Mouse (Mus musculus) midbrain, embryonic 15.5 days (tissue): ENCODE data around the gene Pou2f3. TPM values are rescaled to one million over a fixed set of nuclear protein-coding genes. Genes with fewer than 3 reads are reported as not detected.

Source experiments
- ATAC-seq: fragments of 200-750 bp; cut with Nextera tagmentation; replicated peaks from 2 replicates; pipeline ENCODE4 v1.8.0; 2017; ENCODE audit warnings: moderate TSS enrichment
- H3K27ac ChIP-seq: fragments of 300-500 bp; sonication (generic); 2 replicates; pipeline ENCODE4 v1.5.1; 2015; ENCODE audit warnings: mild to moderate bottlenecking, inconsistent platforms
- H3K27me3 ChIP-seq: fragments of 300-500 bp; sonication (generic); replicated peaks from 2 replicates; pipeline ENCODE4 v1.6.1; 2015; ENCODE audit warnings: inconsistent platforms
- H3K36me3 ChIP-seq: fragments of 300-500 bp; sonication (generic); replicated peaks from 2 replicates; pipeline ENCODE4 v1.6.1; 2015; ENCODE audit warnings: inconsistent platforms
- H3K4me1 ChIP-seq: fragments of 300-500 bp; sonication (generic); 2 replicates; pipeline ENCODE4 v1.6.1; 2015; ENCODE audit warnings: inconsistent platforms
- H3K4me2 ChIP-seq: fragments of 300-500 bp; sonication (generic); 2 replicates; pipeline ENCODE4 v1.6.1; 2015; ENCODE audit warnings: inconsistent platforms, mild to moderate bottlenecking, moderate library complexity
- H3K4me3 ChIP-seq: fragments of 300-500 bp; sonication (generic); 2 replicates; pipeline ENCODE4 v1.5.1; 2015; ENCODE audit warnings: mild to moderate bottlenecking, inconsistent platforms
- H3K9ac ChIP-seq: fragments of 300-500 bp; sonication (generic); 2 replicates; pipeline ENCODE4 v1.6.1; 2015; ENCODE audit warnings: mild to moderate bottlenecking, inconsistent platforms
- H3K9me3 ChIP-seq: fragments of 300-500 bp; sonication (generic); 2 replicates; pipeline ENCODE4 v1.6.1; 2016; ENCODE audit warnings: inconsistent platforms
- WGBS: fragments of 180-500 bp; shearing (Covaris S2); methylation state at CpG from one replicate; pipeline ENCODE4 v1.1.7; 2015; ENCODE audit warnings: mixed read lengths; 5-methylcytosine and 5-hydroxymethylcytosine counted together
- polyA plus RNA-seq: library from polyadenylated mRNA; unstranded; fragments of >200 nt; fragmentation: Nextera tagmentation; extraction: Ambion mirVana; gene quantifications from 2 replicates; pipeline ENCODE4 v1.2.1, GENCODE M21; 2015

Gene Pou2f3
- polyA plus RNA-seq, 1 experiment from 2014 or later: 0.14 TPM

DNA sequence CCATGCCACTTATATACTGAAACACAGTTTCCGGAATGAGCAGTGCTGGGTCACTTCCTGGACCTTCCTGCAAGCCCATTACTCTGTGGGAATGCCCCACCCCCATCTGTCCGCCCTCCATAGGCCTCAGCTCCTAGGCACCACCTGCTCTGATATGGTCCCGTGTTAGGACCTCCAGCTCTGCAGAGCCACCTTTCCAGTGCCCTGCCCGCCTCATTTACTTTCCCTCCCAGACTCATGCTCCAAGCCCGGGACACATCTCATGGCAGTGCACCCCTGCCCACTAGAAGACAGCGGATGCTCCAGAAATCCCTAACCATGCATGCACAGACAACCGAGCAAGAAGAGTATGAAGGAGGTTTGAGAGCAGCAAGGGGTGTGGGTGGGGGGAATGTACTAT is 19.8 kb upstream of the Pou2f3 start:
- Histone ChIP-seq H3K27ac (no peak overlapping the region), H3K9ac (no peak overlapping the region), H3K27me3 (no peaks in the 10 kb centered on the region), H3K4me1 (no peaks in the 10 kb centered on the region), H3K4me2 (no peak overlapping the region), H3K4me3 (no peak overlapping the region), H3K9me3 (no peaks in the 10 kb centered on the region), H3K36me3 (no peaks in the 10 kb centered on the region)
- WGBS: 91% methylated on average over 7 of the region's 7 CpGs
- no peak for ATAC-seq

DNA sequence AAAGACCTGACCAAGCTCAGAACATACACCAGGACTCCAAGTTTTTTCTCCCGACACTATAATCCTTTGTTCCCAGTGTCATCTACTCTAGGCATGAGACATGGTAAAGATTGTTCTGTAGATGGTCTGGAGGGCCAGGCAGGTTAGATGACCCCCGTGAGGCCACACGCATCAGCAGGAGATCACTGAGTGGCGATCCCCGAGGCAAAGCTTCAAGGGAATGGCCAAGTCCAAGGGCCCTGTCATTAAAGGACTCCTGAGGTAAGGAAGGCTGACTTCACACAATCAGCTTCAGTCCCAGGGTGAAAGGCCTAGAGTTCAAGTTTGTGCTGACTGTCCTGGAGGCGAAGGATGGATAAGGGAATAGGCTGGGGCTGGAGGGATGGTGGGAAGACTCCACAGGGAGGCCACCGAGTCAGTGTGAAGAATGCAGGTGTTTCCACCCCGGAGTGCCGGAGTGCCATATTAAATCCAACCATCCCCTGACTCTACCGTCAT is 19.3 kb upstream of the Pou2f3 start:
- Histone ChIP-seq H3K9ac (no peak overlapping the region), H3K27me3 (no peaks in the 10 kb centered on the region)
- WGBS: 92% methylated on average over 10 of the region's 10 CpGs

DNA sequence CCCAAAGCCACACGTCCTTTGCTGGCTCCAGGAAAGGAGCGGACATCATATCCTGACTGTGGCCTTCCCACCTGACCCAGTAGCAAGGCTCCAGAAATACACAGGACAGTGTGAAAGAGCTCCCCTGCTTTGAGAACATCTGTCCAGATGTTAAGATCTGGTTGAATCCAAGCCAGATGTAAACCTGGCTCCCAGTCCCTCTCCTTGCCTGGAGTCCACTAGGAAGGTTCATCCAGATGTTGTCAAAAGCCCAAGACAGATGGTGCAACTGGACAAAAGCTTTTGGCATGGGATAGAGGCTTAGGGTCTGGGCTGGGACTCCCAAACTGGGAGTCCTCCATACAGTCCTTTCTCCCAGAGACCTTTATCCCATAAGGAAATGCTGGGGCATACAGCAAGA is 18.6 kb upstream of the Pou2f3 start:
- no peaks in the 10 kb centered on the region for H3K27me3 ChIP-seq
- 93% methylated on average over 2 of the region's 2 CpGs for WGBS
- H3K4me1 ChIP-seq: no peaks in the 10 kb centered on the region
- no peak for ATAC-seq
- no peak overlapping the region for H3K4me3 ChIP-seq
- no peak overlapping the region for H3K4me2 ChIP-seq
- no peaks in the 10 kb centered on the region for H3K9me3 ChIP-seq
- H3K9ac ChIP-seq: no peak overlapping the region
- no peaks in the 10 kb centered on the region for H3K36me3 ChIP-seq
- no peak overlapping the region for H3K27ac ChIP-seq

More for the DNA sequence above, 19.3 kb upstream of the Pou2f3 start:
- Histone ChIP-seq H3K9me3 (no peaks in the 10 kb centered on the region), H3K27ac (no peak overlapping the region), H3K4me2 (no peak overlapping the region), H3K4me1 (no peaks in the 10 kb centered on the region), H3K36me3 (no peaks in the 10 kb centered on the region), H3K4me3 (no peak overlapping the region)
- ATAC-seq: no peak

DNA sequence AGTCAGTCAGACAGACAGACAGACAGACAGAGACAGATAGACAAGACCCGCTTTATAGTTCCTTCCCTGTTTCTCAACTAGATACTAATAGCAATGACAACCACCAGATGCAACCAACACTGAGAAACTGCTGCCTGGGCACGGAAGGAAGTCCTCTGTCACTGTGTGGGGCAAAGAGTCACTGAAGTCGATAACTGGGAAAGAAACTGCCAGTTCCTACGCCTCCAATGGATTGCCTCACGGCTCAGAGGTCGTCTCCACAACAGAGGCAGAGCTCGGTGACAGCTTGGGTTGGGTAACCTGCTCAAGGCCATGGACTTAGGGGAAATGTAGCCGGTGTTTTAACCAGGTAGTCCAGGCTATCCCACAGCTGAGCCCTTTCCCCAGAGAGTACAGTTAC is 17.5 kb upstream of the Pou2f3 start:
- H3K4me1 ChIP-seq: no peaks in the 10 kb centered on the region
- no peaks in the 10 kb centered on the region for H3K9me3 ChIP-seq
- 89% methylated on average over 8 of the region's 8 CpGs for WGBS
- H3K9ac ChIP-seq: no peak overlapping the region
- H3K4me2 ChIP-seq: no peak overlapping the region
- no peaks in the 10 kb centered on the region for H3K36me3 ChIP-seq
- no peak overlapping the region for H3K27ac ChIP-seq
- H3K27me3 ChIP-seq: no peaks in the 10 kb centered on the region
- no peak for ATAC-seq
- H3K4me3 ChIP-seq: no peak overlapping the region

DNA sequence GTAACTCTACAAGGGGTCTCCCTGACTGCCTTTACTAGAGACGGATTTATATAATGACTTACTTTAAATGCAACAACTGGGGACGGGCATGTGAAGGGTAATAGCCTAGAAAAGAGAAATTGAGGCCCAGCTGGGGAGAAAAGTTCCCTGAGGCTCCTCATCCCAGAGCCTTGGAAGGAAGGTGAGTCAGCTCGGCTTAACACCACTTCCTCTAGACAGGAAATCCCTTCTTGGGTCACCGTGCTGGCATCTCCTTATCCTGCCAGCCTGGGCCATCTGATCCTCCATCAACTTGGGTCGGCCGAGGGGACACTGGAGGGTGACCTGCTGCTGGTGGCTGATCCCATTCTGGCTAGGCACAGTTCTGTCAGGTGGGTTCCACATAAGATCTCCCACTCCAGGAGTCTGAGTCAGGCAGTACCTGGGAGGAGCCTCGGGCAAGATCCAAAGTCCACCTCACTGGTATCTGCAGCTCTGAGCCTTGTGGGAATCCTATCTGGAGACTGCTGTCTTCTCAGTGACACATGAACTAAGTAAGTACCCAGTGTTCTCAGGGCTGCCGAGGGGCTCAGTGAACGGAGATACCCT is 16.5 kb upstream of the Pou2f3 start:
- Histone ChIP-seq H3K27me3 (no peaks in the 10 kb centered on the region), H3K36me3 (no peaks in the 10 kb centered on the region), H3K4me1 (no peaks in the 10 kb centered on the region), H3K9me3 (no peaks in the 10 kb centered on the region), H3K27ac (no peak overlapping the region), H3K4me2 (no peak overlapping the region), H3K4me3 (no peak overlapping the region), H3K9ac (no peak overlapping the region)
- no peak for ATAC-seq
- 81% methylated on average over 9 of the region's 9 CpGs for WGBS

DNA sequence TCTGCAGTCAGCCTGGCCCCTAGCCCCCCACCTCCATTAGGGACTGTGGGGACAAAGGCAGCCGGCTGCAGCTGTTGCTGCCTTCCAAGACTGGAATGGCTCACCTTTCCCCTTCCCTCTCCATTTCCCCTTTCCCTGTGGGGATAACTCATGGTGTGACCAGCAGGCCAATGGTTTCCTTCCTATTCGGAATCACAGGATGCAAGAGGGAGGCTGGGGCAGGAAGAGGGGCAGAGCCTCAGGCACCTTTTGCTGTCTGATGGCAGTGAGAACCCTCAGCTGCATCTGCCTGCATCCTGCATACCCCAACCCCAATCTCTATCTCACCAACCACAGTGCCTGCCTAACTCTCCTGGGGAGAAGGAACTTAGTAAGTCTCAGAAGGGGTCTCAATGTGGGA is 15.3 kb upstream of the Pou2f3 start:
- Histone ChIP-seq H3K27ac (no peak overlapping the region), H3K27me3 (no peaks in the 10 kb centered on the region), H3K4me1 (no peaks in the 10 kb centered on the region), H3K4me2 (no peak overlapping the region), H3K4me3 (no peak overlapping the region), H3K36me3 (no peaks in the 10 kb centered on the region), H3K9me3 (no peaks in the 10 kb centered on the region), H3K9ac (no peak overlapping the region)
- WGBS: 49% methylated on average over 2 of the region's 2 CpGs
- no peak for ATAC-seq

DNA sequence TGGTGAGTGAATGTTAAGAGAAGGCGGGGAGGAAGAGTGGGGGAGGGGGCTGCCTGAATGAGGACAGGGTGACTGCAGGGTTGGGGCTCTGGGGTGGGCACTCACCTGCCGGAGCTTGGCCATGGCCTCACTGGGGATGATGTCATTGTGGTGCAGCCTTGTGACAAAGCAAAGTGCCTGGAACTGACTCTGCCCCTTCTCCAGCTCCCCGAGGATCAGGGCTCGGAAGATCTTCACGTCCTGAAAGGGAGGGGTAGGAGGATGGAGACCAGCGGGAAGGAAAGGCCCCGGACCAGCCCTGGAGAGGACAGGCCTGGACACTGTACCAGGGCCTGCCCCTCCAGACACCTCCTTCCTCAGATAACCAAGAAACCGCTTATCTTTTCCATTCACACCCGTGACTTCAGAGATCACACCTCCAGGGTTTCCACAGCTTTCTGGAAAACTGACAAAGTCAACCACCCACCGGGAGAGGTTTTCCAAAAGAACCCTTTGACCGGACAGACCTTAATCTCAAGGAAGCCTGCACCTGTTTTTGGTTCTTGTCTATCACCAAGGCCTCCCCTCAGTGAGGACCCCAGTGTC is 14.7 kb upstream of the Pou2f3 start:
- ATAC-seq: no peak
- WGBS: 59% methylated on average over 11 of the region's 11 CpGs
- H3K9ac ChIP-seq: no peak overlapping the region

DNA sequence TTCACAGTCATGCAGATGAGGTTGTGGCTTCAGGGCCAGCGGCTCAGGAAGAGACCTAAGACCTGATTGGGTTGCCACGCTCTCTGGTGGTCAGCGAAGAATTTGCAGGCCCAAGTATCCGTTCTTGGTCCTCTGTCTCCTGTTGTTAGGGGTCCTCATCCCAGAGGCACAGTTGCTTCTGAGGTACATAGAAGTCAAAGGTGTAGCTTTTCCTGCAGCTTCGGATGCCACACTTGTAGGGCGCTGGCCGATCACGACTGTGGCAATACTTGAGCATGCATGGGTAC is 12.2 kb upstream of the Pou2f3 start:
- Histone ChIP-seq H3K4me3 (no peak overlapping the region), H3K4me2 (no peak overlapping the region), H3K9me3 (no peaks in the 10 kb centered on the region), H3K36me3 (no peaks in the 10 kb centered on the region), H3K4me1 (no peaks in the 10 kb centered on the region), H3K27me3 (no peaks in the 10 kb centered on the region), H3K9ac (no peak overlapping the region), H3K27ac (no peak overlapping the region)
- WGBS: 41% methylated on average over 8 of the region's 8 CpGs
- no peak for ATAC-seq

More for the DNA sequence above, 14.7 kb upstream of the Pou2f3 start:
- Histone ChIP-seq H3K36me3 (no peaks in the 10 kb centered on the region), H3K9me3 (no peaks in the 10 kb centered on the region), H3K4me3 (no peak overlapping the region), H3K4me2 (no peak overlapping the region), H3K27me3 (no peaks in the 10 kb centered on the region), H3K27ac (no peak overlapping the region), H3K4me1 (no peaks in the 10 kb centered on the region)

DNA sequence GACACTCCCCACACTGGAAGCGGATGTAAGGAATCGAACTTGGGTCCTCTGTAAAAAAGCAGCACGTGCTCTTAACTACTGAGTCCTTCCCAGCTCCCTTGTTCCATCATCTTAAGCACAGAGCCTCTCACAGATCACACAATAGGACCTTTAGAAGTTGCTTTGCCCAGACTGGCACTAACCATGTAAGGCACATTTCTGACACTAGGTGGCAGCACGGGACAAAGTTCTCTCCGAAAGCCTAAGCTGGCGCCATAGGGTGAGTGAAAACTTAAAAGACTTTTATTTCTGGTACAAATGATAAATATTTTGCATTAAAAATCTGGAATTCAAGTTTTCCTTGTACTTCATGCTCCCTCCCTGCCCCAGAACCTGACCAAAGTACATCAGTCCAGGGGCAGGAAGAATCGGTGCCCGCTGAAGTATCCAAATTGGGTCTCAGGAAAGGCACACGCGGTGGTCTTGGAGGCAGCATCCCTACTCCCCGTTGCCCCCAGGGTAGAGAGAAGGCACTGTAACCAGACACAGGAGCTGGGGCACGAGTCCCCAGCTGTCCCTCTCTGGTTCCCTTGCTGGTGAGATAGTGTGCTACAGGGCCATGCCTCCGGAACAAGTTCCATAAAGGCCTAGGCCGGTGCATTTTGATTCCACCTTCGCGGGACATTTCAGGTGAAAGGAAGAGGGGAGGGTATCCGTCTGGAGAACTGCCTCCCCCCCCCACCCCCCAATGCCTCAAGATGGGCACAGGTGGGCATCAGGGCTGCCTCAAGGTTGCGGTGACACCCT is 11.7 kb upstream of the Pou2f3 start:
- 33% methylated on average over 18 of the region's 18 CpGs for WGBS
- Histone ChIP-seq H3K4me3 (no peak overlapping the region), H3K4me1 (no peaks in the 10 kb centered on the region), H3K36me3 (no peaks in the 10 kb centered on the region), H3K4me2 (no peak overlapping the region), H3K27ac (no peak overlapping the region), H3K9me3 (no peaks in the 10 kb centered on the region), H3K9ac (no peak overlapping the region), H3K27me3 (no peaks in the 10 kb centered on the region)
- ATAC-seq: peak; percentile 37; the same call in 1 of the 2 replicates

DNA sequence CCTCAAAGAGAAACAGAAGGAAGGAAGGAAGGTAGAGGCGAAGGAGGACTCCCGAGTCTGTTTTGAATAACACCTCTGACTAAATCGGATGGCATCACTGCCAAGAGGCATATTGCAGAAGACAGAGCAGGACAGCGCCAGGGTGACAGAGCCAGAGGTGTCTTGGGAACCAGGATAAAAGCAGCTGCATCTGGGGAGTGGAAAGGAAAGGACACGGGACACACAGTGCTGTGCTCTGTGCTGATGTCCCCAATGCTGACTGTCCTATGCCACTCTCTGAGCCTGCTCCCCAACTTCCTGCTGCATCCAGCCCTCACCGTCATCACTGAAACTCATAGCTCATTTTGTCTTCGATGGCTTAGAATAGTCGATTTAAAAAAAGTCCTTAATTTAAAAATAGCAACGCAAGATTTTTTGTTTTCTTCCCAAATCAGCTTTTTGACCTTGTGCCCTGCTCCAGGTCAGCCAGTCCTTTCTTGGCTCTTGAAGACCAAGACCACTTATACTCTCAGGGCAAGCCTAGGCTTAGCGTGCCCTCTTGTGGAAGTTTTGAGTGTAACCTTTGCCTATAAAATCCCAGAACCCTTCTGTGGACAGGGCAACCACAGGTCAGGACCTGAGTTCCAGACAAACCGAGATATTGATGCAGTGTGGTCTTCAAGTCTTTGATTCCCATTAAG is 742 bp upstream of the Pou2f3 start:
- Histone ChIP-seq H3K36me3 (no peaks in the 10 kb centered on the region), H3K4me3 (no peak overlapping the region), H3K9me3 (no peaks in the 10 kb centered on the region), H3K4me1 (peaks cover 11% of the 10 kb centered on the region), H3K27ac (no peak overlapping the region), H3K9ac (no peak overlapping the region), H3K27me3 (peaks cover 10% of the 10 kb centered on the region), H3K4me2 (no peak overlapping the region)
- 0 out of 2 replicates have a peak, but pooled peaks have one; percentile 42 for ATAC-seq
- 28% methylated on average over 11 of the region's 11 CpGs for WGBS

DNA sequence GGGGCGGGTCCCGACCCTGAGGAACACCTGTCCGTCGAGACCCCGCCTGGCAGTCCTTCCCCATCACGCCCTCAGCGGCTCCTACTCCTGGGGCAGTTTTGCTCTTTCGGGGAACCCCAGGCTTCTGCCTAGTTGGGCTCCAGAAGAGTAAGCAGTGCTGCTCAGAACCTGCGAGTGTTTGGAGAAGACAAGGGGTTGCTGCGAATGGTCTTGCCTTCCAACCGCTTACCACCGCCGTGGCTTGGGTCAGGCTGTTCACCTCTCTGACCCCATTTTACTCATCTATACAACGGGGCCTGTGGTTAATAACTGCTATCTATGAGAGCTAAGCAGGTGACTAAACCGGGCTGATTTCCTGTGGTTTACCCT is 4.2 kb downstream of the Pou2f3 start:
- Histone ChIP-seq H3K9ac (no peak overlapping the region), H3K36me3 (no peaks in the 10 kb centered on the region), H3K27ac (no peak overlapping the region), H3K4me2 (peak overlapping the region; percentile 52), H3K4me3 (peak overlapping the region; percentile 26), H3K9me3 (no peaks in the 10 kb centered on the region), H3K27me3 (peaks cover 37% of the 10 kb centered on the region), H3K4me1 (peaks cover 21% of the 10 kb centered on the region)
- ATAC-seq: no peak
- 4% methylated on average over 15 of the region's 15 CpGs for WGBS

DNA sequence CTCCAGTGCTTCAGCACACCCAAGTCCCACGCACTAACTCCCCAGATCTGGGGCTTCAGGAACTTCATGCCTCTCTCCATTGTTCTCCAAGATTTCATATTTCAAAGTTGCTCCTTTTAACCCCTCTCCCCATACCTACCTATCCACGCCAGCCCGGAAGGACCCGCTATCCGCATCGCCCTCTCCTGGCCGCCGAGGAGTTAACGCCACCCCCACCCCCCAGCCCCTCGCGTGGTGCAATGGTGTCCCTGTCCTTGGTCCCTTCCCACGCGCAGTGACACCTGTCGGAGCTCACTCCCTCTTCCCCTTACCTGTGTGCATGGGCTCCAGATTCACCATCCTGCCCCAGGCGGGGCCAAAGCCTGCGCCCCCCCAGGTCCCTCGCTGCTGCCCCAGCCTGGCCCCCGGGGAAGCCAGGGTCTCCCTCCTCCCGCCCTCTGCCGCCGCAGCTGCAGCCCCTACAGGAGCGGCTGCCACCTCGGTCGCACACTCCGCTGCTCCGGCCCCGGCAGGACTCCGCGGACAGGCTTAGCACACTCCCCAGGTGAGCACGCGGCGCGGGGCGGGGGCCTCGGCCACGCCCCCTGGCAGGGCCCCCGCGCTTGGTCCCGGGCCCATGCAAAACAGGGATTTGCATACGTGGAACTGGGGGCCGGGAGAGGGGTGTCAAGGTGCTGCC is 4.7 kb downstream of the Pou2f3 start:
- Histone ChIP-seq H3K27ac (no peak overlapping the region), H3K4me1 (peaks cover 17% of the 10 kb centered on the region), H3K9me3 (no peaks in the 10 kb centered on the region), H3K27me3 (peaks cover 37% of the 10 kb centered on the region), H3K36me3 (no peaks in the 10 kb centered on the region), H3K9ac (no peak overlapping the region), H3K4me2 (peak overlapping the region; percentile 52), H3K4me3 (peak overlapping the region; percentile 26)
- ATAC-seq: no peak
- WGBS: 2% methylated on average over 37 of the region's 41 CpGs
